Mouse (Mus musculus): ENCODE measurements around the gene Crb1.

Gene Crb1

DNA sequence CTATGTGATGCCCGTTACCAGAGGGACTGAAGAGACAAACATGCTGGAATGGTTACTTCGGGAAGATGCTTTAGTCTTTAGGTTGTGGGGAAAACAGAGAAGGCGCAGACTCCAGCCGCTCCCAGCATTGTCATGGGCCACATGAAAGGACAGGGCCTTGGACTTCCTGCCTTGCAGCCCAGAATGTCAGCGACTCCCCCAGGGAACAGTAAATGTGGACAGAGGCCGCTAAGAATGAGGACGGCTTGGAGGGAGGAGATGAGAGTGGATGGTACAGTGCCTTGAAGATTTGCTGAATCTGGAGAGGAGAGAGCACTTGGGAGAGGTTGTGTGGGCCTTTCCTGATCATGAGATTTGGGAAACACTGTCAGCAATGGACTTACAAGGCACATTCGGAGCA lies 161.6 kb downstream of the Crb1 start:
- no peak for DNase-seq (ENCODE audit: low read depth, low spot score)
- Histone ChIP-seq H3K27me3 (ENCODE audit: control insufficient read depth, insufficient read depth, low read length, poor library complexity, severe bottlenecking) (no peaks in the 10 kb centered on the region), H3K36me3 (ENCODE audit: control insufficient read depth, insufficient read depth, low read length, poor library complexity, severe bottlenecking) (no peaks in the 10 kb centered on the region)

DNA sequence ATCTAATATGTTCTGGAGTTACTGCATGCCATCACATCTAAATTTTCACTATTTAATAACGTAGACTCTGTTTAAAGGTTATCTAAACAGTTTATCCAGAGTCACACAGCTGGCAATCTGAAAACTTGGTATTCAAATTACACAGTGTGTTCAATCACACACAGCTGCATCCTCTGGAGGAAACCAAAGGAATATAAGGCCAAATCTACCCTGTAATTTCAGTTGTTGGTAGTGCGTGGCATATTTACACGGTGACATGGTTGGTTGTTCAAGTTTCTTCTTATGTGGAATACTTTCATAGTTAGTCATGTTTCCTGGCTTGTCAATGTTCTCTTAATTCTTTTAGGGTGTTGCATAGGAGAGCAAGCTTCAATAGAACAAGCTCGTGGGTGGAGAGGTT lies 166.4 kb downstream of the Crb1 start:
- DNase-seq (ENCODE audit: low read depth, low spot score) = no peak
- Histone ChIP-seq H3K36me3 (ENCODE audit: control insufficient read depth, insufficient read depth, low read length, poor library complexity, severe bottlenecking) (no peaks in the 10 kb centered on the region), H3K27me3 (ENCODE audit: control insufficient read depth, insufficient read depth, low read length, poor library complexity, severe bottlenecking) (no peaks in the 10 kb centered on the region)

GRCm38 (mm10) chr1:139209796-139210195 lies 167.1 kb downstream of the Crb1 start:
- H3K27me3 ChIP-seq (ENCODE audit: control insufficient read depth, insufficient read depth, low read length, poor library complexity, severe bottlenecking) = no peaks in the 10 kb centered on the region
- DNase-seq (ENCODE audit: low read depth, low spot score) = no peak

GRCm38 (mm10) chr1:139206259-139206658 lies 170.6 kb downstream of the Crb1 start:
- no peak for DNase-seq (ENCODE audit: low read depth, low spot score)
- no peaks in the 10 kb centered on the region for H3K36me3 ChIP-seq (ENCODE audit: control insufficient read depth, insufficient read depth, low read length, poor library complexity, severe bottlenecking)
- no peaks in the 10 kb centered on the region for H3K27me3 ChIP-seq (ENCODE audit: control insufficient read depth, insufficient read depth, low read length, poor library complexity, severe bottlenecking)

More at GRCm38 (mm10) chr1:139209796-139210195, 167.1 kb downstream of the Crb1 start:
- no peaks in the 10 kb centered on the region for H3K36me3 ChIP-seq (ENCODE audit: control insufficient read depth, insufficient read depth, low read length, poor library complexity, severe bottlenecking)

DNA sequence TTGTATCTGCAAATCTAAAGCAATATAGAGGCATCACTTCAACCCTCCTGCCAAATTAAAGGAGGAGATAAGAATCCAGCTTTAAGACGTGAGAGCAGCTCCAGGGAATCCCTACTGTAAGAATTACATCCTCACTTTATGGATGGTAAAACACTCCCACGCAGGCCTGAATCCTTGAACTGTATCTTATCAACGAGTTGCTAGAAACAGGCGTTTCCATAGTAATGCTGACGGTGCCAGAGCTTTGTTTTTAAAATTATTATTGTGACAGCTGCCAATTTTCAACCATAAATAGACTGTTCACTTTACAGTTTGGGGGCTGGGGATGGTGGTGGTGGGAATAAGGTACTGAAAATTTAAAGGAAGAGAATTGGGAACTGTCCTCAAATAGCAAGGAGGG lies 173.9 kb downstream of the Crb1 start:
- H3K27me3 ChIP-seq (ENCODE audit: control insufficient read depth, insufficient read depth, low read length, poor library complexity, severe bottlenecking) = no peaks in the 10 kb centered on the region

GRCm38 (mm10) chr1:139194428-139195028 lies 182.4 kb downstream of the Crb1 start:
- no peaks in the 10 kb centered on the region for H3K27me3 ChIP-seq (ENCODE audit: control insufficient read depth, insufficient read depth, low read length, poor library complexity, severe bottlenecking)
- no peak for DNase-seq (ENCODE audit: low read depth, low spot score)
- no peaks in the 10 kb centered on the region for H3K36me3 ChIP-seq (ENCODE audit: control insufficient read depth, insufficient read depth, low read length, poor library complexity, severe bottlenecking)

More for the DNA sequence above, 173.9 kb downstream of the Crb1 start:
- H3K36me3 ChIP-seq (ENCODE audit: control insufficient read depth, insufficient read depth, low read length, poor library complexity, severe bottlenecking) = no peaks in the 10 kb centered on the region
- no peak for DNase-seq (ENCODE audit: low read depth, low spot score)

DNA sequence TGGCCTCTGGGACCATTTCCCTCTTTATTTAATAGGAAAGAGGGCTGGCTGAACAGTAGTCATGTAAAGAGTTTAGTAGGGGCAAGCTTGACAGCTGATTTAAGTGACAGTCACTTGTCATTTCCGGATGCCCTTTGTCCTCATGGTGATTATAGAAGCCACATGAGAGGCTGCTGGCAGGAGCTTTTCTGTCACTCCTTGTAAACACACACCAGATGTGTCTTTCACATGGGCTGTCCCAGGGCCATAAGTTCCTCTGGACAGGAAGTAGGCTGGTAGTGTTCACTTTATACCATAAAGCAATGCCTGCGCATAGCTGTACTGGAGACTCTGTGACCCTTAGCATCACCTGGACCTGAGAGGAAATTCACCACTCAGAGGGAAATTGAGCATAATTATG lies 182.9 kb downstream of the Crb1 start:
- Histone ChIP-seq H3K36me3 (ENCODE audit: control insufficient read depth, insufficient read depth, low read length, poor library complexity, severe bottlenecking) (no peaks in the 10 kb centered on the region), H3K27me3 (ENCODE audit: control insufficient read depth, insufficient read depth, low read length, poor library complexity, severe bottlenecking) (no peaks in the 10 kb centered on the region)
- DNase-seq (ENCODE audit: low read depth, low spot score) = no peak

DNA sequence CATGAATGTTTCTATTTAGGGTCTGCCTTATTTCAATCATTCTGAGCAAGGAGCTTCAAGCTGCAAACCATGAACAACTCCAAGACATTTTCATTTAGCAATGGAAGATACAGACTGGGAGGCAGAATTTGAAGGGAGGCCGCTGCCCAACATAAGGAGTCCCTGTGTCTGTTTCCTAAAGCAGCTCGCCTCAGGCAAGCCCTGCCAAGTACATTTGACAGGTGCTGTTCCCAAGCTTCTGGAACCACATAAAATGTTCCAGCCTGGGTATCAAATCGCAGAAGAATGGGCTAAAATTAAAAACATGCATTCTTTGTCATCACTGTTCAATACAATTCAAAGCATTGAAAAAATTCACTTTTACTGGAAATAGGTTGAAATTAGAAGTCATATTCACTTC lies 184.3 kb downstream of the Crb1 start:
- Histone ChIP-seq H3K36me3 (ENCODE audit: control insufficient read depth, insufficient read depth, low read length, poor library complexity, severe bottlenecking) (no peaks in the 10 kb centered on the region), H3K27me3 (ENCODE audit: control insufficient read depth, insufficient read depth, low read length, poor library complexity, severe bottlenecking) (no peaks in the 10 kb centered on the region)
- no peak for DNase-seq (ENCODE audit: low read depth, low spot score)

GRCm38 (mm10) chr1:139180481-139181149 lies 196.3 kb downstream of the Crb1 start:
- DNase-seq (ENCODE audit: low read depth, low spot score) = peak; percentile 9
- H3K27me3 ChIP-seq (ENCODE audit: control insufficient read depth, insufficient read depth, low read length, poor library complexity, severe bottlenecking) = no peaks in the 10 kb centered on the region
- peaks cover 2% of the 10 kb centered on the region; the same call in 1 of the 2 replicates for H3K36me3 ChIP-seq (ENCODE audit: control insufficient read depth, insufficient read depth, low read length, poor library complexity, severe bottlenecking)

DNA sequence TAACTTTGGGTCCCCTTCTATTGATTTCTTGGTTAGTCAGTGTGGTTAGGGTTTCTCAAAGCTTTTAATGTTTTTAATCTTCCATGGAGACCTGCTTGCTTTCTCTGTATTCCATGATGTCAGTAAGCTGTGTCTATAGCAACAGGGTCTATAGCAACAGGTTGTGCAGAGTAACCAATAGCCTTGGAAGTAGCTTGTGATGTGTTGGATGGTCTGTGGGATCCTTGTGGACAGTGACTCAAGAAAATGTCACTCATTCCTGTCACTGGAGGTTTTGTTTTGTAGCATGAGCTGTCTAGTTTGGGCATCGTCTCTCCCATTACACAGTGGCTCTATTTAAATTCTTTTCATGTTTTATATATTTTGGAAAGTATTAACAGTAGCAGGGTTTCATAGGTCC lies 197.2 kb downstream of the Crb1 start:
- peaks cover 2% of the 10 kb centered on the region; the same call in 1 of the 2 replicates for H3K36me3 ChIP-seq (ENCODE audit: control insufficient read depth, insufficient read depth, low read length, poor library complexity, severe bottlenecking)
- no peaks in the 10 kb centered on the region for H3K27me3 ChIP-seq (ENCODE audit: control insufficient read depth, insufficient read depth, low read length, poor library complexity, severe bottlenecking)
- DNase-seq (ENCODE audit: low read depth, low spot score) = no peak

DNA sequence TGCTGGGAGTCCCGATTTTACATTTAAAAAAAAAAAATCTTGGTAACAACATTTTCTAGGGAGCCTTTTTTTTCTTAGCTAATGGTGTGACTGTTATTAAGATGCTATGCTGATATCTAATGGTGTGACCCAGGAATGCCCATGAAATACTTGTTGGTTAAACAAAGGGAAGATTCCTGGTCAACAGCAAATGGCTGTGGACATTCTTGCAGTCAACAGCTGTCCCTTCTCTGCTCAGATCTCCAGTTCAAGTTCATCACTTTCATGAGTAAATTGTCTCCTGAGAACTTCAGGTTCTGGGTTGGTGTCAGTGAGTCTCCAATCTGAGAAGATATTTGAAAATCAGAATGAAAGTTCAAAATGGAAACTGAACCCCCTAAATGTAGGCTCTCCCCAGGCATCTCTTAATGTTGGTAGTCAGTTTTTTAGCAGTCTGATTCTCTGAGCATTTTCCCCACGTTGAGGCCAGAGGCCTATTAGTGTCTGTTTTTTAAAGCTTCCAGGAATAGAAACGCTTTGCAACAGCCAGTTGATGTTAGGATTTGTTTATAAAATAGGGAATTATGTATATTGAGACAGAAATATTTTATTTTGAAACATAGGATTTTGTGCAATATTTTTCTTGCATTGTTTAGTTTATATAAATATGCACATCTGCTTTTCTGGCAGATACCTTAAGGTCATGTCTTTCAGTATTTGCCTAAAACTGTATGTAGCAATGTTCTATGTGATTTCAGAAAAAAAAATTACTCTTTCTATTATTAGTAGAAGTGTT lies 202.7 kb downstream of the Crb1 start:
- no peaks in the 10 kb centered on the region for H3K27me3 ChIP-seq (ENCODE audit: control insufficient read depth, insufficient read depth, low read length, poor library complexity, severe bottlenecking)
- H3K36me3 ChIP-seq (ENCODE audit: control insufficient read depth, insufficient read depth, low read length, poor library complexity, severe bottlenecking) = peaks cover 15% of the 10 kb centered on the region
- no peak for DNase-seq (ENCODE audit: low read depth, low spot score)

DNA sequence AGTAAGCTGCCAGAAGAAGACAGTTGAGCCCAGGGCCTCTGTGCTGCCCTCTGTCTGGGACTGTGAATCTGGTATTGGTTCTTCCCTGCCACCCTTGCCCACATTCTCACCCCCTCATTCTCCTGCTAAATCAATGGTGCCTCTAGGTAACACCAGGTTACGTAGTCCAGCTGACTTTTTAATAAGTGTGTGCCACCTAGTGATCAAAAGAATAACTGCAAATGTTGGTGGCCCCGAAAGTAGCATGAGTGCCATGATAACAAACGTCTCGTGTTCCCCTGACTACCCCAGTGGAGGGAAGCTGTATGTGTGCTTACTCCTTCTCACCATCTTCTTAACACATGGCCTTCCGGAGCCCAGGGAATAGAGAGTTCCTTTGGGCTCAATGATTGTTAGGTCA lies 214.1 kb downstream of the Crb1 start:
- H3K27me3 ChIP-seq (ENCODE audit: control insufficient read depth, insufficient read depth, low read length, poor library complexity, severe bottlenecking) = no peaks in the 10 kb centered on the region

DNA sequence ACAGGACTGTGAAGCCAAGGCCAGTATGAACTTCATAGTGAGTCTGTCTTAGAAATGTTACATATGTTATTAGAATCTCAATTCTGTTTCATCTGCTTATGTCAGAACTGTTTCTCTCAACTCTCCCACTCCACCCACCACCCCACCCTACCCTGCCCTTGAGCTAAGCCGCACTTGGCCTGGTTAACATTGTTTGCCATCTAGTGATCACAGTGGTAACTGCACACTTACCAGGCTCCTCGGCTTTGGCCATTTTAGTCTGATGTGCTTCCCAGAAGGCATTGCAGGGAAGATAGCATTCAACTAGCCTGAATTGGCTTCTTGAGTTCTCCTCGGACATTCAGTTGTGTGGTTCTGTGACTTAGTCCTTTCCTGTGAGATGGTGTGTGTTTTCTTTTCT lies 215.3 kb downstream of the Crb1 start:
- Histone ChIP-seq H3K27me3 (ENCODE audit: control insufficient read depth, insufficient read depth, low read length, poor library complexity, severe bottlenecking) (no peaks in the 10 kb centered on the region), H3K36me3 (ENCODE audit: control insufficient read depth, insufficient read depth, low read length, poor library complexity, severe bottlenecking) (peaks cover 3% of the 10 kb centered on the region)
- DNase-seq (ENCODE audit: low read depth, low spot score) = peak; percentile 19

More for the DNA sequence above, 214.1 kb downstream of the Crb1 start:
- H3K36me3 ChIP-seq (ENCODE audit: control insufficient read depth, insufficient read depth, low read length, poor library complexity, severe bottlenecking) = peaks cover 3% of the 10 kb centered on the region
- peak; percentile 62 for DNase-seq (ENCODE audit: low read depth, low spot score)

DNA sequence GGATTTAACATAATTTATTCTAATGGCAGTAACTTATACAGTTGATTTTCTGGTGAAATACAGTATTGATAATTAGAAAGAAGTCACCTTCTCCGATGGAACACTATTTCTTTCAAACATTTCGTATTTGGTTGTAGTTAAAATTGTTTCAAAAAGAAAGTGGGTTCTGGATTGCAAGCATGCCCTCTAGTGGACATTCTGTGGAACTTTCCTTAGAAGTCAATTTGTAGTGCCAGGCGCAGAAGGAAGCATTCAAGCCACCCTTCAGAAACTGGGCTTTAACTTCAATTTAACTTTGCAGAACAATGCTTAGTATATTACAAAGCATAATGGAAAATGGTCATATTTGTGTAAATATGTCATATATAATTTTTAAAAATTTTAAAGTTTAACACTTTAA lies 220.5 kb downstream of the Crb1 start:
- peaks cover 3% of the 10 kb centered on the region for H3K36me3 ChIP-seq (ENCODE audit: control insufficient read depth, insufficient read depth, low read length, poor library complexity, severe bottlenecking)
- peak; percentile 62 for DNase-seq (ENCODE audit: low read depth, low spot score)

DNA sequence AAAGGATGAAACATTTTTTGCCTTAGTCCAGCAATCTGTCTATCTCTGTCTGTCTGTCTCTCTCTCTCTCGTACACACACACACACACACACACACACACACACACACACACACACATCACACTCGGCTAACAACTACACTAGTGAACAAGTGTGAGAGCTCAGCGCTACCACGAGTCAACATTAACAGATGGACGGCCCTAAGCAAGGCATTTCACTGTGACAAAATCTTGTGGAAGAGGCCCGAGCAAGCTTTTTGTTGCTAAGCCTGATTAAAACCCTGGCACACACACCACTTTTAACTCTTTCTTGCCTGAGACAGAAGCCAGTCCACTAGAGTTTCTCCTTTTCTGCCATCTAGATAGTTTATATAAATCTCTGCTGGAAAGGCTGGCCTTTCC lies 223.4 kb downstream of the Crb1 start:
- no peak for DNase-seq (ENCODE audit: low read depth, low spot score)

More for the DNA sequence above, 220.5 kb downstream of the Crb1 start:
- no peaks in the 10 kb centered on the region for H3K27me3 ChIP-seq (ENCODE audit: control insufficient read depth, insufficient read depth, low read length, poor library complexity, severe bottlenecking)

More for the DNA sequence above, 223.4 kb downstream of the Crb1 start:
- 0 out of 2 replicates have a peak, but pooled peaks cover 2% of the 10 kb centered on the region for H3K36me3 ChIP-seq (ENCODE audit: control insufficient read depth, insufficient read depth, low read length, poor library complexity, severe bottlenecking)
- no peaks in the 10 kb centered on the region for H3K27me3 ChIP-seq (ENCODE audit: control insufficient read depth, insufficient read depth, low read length, poor library complexity, severe bottlenecking)

Data from splenic B cell, adult 2 months (primary cell).